Mouse (Mus musculus) liver, embryonic 12.5 days (tissue): ENCODE data around the gene Snx30. TPM values are rescaled to one million over a fixed set of nuclear protein-coding genes. Genes with fewer than 3 reads are reported as not detected.

ENCODE experiments used
- ATAC-seq: fragments of 200-750 bp; cut with Nextera tagmentation; 2 replicates; pipeline ENCODE4 v1.8.0; 2017; ENCODE audit warnings: moderate number of reproducible peaks, mild to moderate bottlenecking, moderate library complexity
- H3K27ac ChIP-seq: fragments of 300-500 bp; sonication (generic); 2 replicates; pipeline ENCODE4 v1.5.1; 2016; ENCODE audit warnings: mild to moderate bottlenecking
- H3K27me3 ChIP-seq: fragments of 300-500 bp; sonication (generic); replicated peaks from 2 replicates; pipeline ENCODE4 v1.6.1; 2016; ENCODE audit warnings: mild to moderate bottlenecking, moderate library complexity
- H3K36me3 ChIP-seq: fragments of 300-500 bp; sonication (generic); 2 replicates; pipeline ENCODE4 v1.6.1; 2016; ENCODE audit warnings: mild to moderate bottlenecking, moderate library complexity
- H3K4me1 ChIP-seq: fragments of 300-500 bp; sonication (generic); 2 replicates; pipeline ENCODE4 v1.6.1; 2016
- H3K4me2 ChIP-seq: fragments of 300-500 bp; sonication (generic); 2 replicates; pipeline ENCODE4 v1.6.1; 2016; ENCODE audit warnings: mild to moderate bottlenecking, moderate library complexity
- H3K4me3 ChIP-seq: fragments of 300-500 bp; sonication (generic); 2 replicates; pipeline ENCODE4 v1.5.1; 2016; ENCODE audit warnings: mild to moderate bottlenecking, moderate library complexity
- H3K9ac ChIP-seq: fragments of 300-500 bp; sonication (generic); 2 replicates; pipeline ENCODE4 v1.6.1; 2016; ENCODE audit warnings: mild to moderate bottlenecking, moderate library complexity
- H3K9me3 ChIP-seq: fragments of 300-500 bp; sonication (generic); replicated peaks from 2 replicates; pipeline ENCODE4 v1.6.1; 2016; ENCODE audit warnings: mild to moderate bottlenecking, moderate library complexity
- WGBS: fragments of 180-500 bp; shearing (Covaris S2); methylation state at CpG from one replicate; pipeline ENCODE4 v1.1.7; 2016; ENCODE audit not compliant: insufficient replicate concordance; 5-methylcytosine and 5-hydroxymethylcytosine counted together
- polyA plus RNA-seq: library from polyadenylated mRNA; unstranded; fragments of >200 nt; fragmentation: Nextera tagmentation; extraction: Ambion mirVana; gene quantifications from 2 replicates; pipeline ENCODE4 v1.2.1, GENCODE M21; 2016

The Snx30 gene
- polyA plus RNA-seq, 1 experiment from 2014 or later, result 7.5 TPM

GRCm38 (mm10) chr4:59816477-59816876, 10.8 kb downstream of the Snx30 start:
- H3K4me1 ChIP-seq, result peaks cover 66% of the 10 kb centered on the region
- whole genome bisulfite sequencing, result 49% methylated on average over 9 of the region's 9 CpGs
- ATAC-seq, result no peak
- no peaks in the 10 kb centered on the region for H3K9me3 ChIP-seq
- H3K4me2 ChIP-seq, result no peak overlapping the region
- H3K27ac ChIP-seq, result no peak overlapping the region
- peaks cover 2% of the 10 kb centered on the region; the same call in 1 of the 2 replicates for H3K36me3 ChIP-seq
- H3K9ac ChIP-seq, result no peak overlapping the region
- no peaks in the 10 kb centered on the region for H3K27me3 ChIP-seq
- no peak overlapping the region for H3K4me3 ChIP-seq

GRCm38 (mm10) chr4:59817790-59818189, 12.2 kb downstream of the Snx30 start:
- no peak overlapping the region for H3K27ac ChIP-seq
- H3K4me3 ChIP-seq, result no peak overlapping the region
- peaks cover 66% of the 10 kb centered on the region for H3K4me1 ChIP-seq
- WGBS, result 49% methylated on average over 5 of the region's 5 CpGs
- H3K9me3 ChIP-seq, result no peaks in the 10 kb centered on the region
- H3K4me2 ChIP-seq, result no peak overlapping the region
- peak; percentile 56; the same call in 1 of the 2 replicates for ATAC-seq
- peaks cover 2% of the 10 kb centered on the region; the same call in 1 of the 2 replicates for H3K36me3 ChIP-seq
- H3K27me3 ChIP-seq, result no peaks in the 10 kb centered on the region
- H3K9ac ChIP-seq, result no peak overlapping the region

GRCm38 (mm10) chr4:59818498-59818897, 12.9 kb downstream of the Snx30 start:
- no peak for ATAC-seq
- H3K4me3 ChIP-seq, result no peak overlapping the region
- no peaks in the 10 kb centered on the region for H3K9me3 ChIP-seq
- no peak overlapping the region for H3K4me2 ChIP-seq
- H3K4me1 ChIP-seq, result peaks cover 69% of the 10 kb centered on the region
- H3K27me3 ChIP-seq, result no peaks in the 10 kb centered on the region
- H3K9ac ChIP-seq, result no peak overlapping the region
- peaks cover 2% of the 10 kb centered on the region; the same call in 1 of the 2 replicates for H3K36me3 ChIP-seq
- no peak overlapping the region for H3K27ac ChIP-seq
- WGBS, result 77% methylated on average over 10 of the region's 10 CpGs

GRCm38 (mm10) chr4:59819054-59819472, 13.4 kb downstream of the Snx30 start:
- Histone ChIP-seq H3K4me1 (peaks cover 66% of the 10 kb centered on the region), H3K27ac (no peak overlapping the region)

GRCm38 (mm10) chr4:59819477-59820022, 13.9 kb downstream of the Snx30 start:
- no peaks in the 10 kb centered on the region for H3K9me3 ChIP-seq
- H3K9ac ChIP-seq, result no peak overlapping the region
- no peak for ATAC-seq
- H3K36me3 ChIP-seq, result peaks cover 2% of the 10 kb centered on the region; the same call in 1 of the 2 replicates
- H3K27me3 ChIP-seq, result no peaks in the 10 kb centered on the region
- no peak overlapping the region for H3K4me3 ChIP-seq
- no peak overlapping the region for H3K27ac ChIP-seq
- peaks cover 61% of the 10 kb centered on the region for H3K4me1 ChIP-seq
- no peak overlapping the region for H3K4me2 ChIP-seq
- 55% methylated on average over 12 of the region's 12 CpGs for WGBS

More at GRCm38 (mm10) chr4:59819054-59819472, 13.4 kb downstream of the Snx30 start:
- ATAC-seq, result no peak
- 44% methylated on average over 7 of the region's 7 CpGs for WGBS
- Histone ChIP-seq H3K27me3 (no peaks in the 10 kb centered on the region), H3K9me3 (no peaks in the 10 kb centered on the region), H3K9ac (no peak overlapping the region), H3K4me3 (no peak overlapping the region), H3K4me2 (no peak overlapping the region), H3K36me3 (peaks cover 2% of the 10 kb centered on the region; the same call in 1 of the 2 replicates)

- no peak for ATAC-seq
- Histone ChIP-seq H3K36me3 (peaks cover 2% of the 10 kb centered on the region; the same call in 1 of the 2 replicates), H3K27me3 (no peaks in the 10 kb centered on the region), H3K27ac (no peak overlapping the region), H3K4me3 (no peak overlapping the region), H3K4me2 (no peak overlapping the region), H3K9me3 (no peaks in the 10 kb centered on the region), H3K4me1 (peaks cover 59% of the 10 kb centered on the region), H3K9ac (no peak overlapping the region)
- 83% methylated on average over 1 of the region's 1 CpGs for WGBS
These were observed 15.9 kb downstream of the Snx30 start for GRCm38 (mm10) chr4:59821516-59821915.

GRCm38 (mm10) chr4:59822119-59822518, 16.5 kb downstream of the Snx30 start:
- Histone ChIP-seq H3K4me1 (peaks cover 55% of the 10 kb centered on the region), H3K27me3 (no peaks in the 10 kb centered on the region), H3K9me3 (no peaks in the 10 kb centered on the region), H3K27ac (no peak overlapping the region), H3K4me3 (no peak overlapping the region), H3K4me2 (no peak overlapping the region), H3K36me3 (peaks cover 3% of the 10 kb centered on the region; the same call in 1 of the 2 replicates), H3K9ac (no peak overlapping the region)
- ATAC-seq, result no peak
- WGBS, result 69% methylated on average over 4 of the region's 4 CpGs

- Histone ChIP-seq H3K27ac (no peak overlapping the region), H3K36me3 (peaks cover 6% of the 10 kb centered on the region; the same call in 1 of the 2 replicates), H3K27me3 (no peaks in the 10 kb centered on the region), H3K4me1 (peaks cover 43% of the 10 kb centered on the region), H3K9ac (no peak overlapping the region), H3K4me3 (no peak overlapping the region), H3K9me3 (no peaks in the 10 kb centered on the region), H3K4me2 (no peak overlapping the region)
- ATAC-seq, result no peak
- 48% methylated on average over 7 of the region's 7 CpGs for WGBS
These were observed 17.8 kb downstream of the Snx30 start for GRCm38 (mm10) chr4:59823470-59823869.

- 68% methylated on average over 5 of the region's 5 CpGs for WGBS
- Histone ChIP-seq H3K4me2 (no peak overlapping the region), H3K9ac (no peak overlapping the region), H3K4me3 (no peak overlapping the region), H3K36me3 (peaks cover 4% of the 10 kb centered on the region; the same call in 1 of the 2 replicates), H3K9me3 (no peaks in the 10 kb centered on the region), H3K27me3 (no peaks in the 10 kb centered on the region), H3K27ac (no peak overlapping the region), H3K4me1 (peaks cover 31% of the 10 kb centered on the region)
- ATAC-seq, result no peak
These were observed 19.2 kb downstream of the Snx30 start for GRCm38 (mm10) chr4:59824860-59825259.

- H3K4me2 ChIP-seq, result no peak overlapping the region
- H3K27ac ChIP-seq, result no peak overlapping the region
- 39% methylated on average over 6 of the region's 6 CpGs for WGBS
- H3K4me3 ChIP-seq, result no peak overlapping the region
- no peak overlapping the region for H3K9ac ChIP-seq
- peak; percentile 81 for ATAC-seq
- H3K4me1 ChIP-seq, result peaks cover 29% of the 10 kb centered on the region
- peaks cover 4% of the 10 kb centered on the region; the same call in 1 of the 2 replicates for H3K36me3 ChIP-seq
- no peaks in the 10 kb centered on the region for H3K9me3 ChIP-seq
- H3K27me3 ChIP-seq, result no peaks in the 10 kb centered on the region
These were observed 20.0 kb downstream of the Snx30 start for GRCm38 (mm10) chr4:59825634-59826033.

- Histone ChIP-seq H3K9ac (no peak overlapping the region), H3K4me3 (no peak overlapping the region), H3K27me3 (no peaks in the 10 kb centered on the region), H3K36me3 (peaks cover 4% of the 10 kb centered on the region; the same call in 1 of the 2 replicates), H3K27ac (no peak overlapping the region), H3K4me2 (no peak overlapping the region), H3K9me3 (no peaks in the 10 kb centered on the region), H3K4me1 (peaks cover 29% of the 10 kb centered on the region)
- no peak for ATAC-seq
- WGBS, result 79% methylated on average over 5 of the region's 5 CpGs
These were observed 20.7 kb downstream of the Snx30 start for GRCm38 (mm10) chr4:59826381-59826780.

GRCm38 (mm10) chr4:59829072-59829471, 23.4 kb downstream of the Snx30 start:
- no peak for ATAC-seq

More at GRCm38 (mm10) chr4:59829072-59829471, 23.4 kb downstream of the Snx30 start:
- Histone ChIP-seq H3K36me3 (peaks cover 4% of the 10 kb centered on the region), H3K9ac (no peak overlapping the region), H3K4me1 (peaks cover 20% of the 10 kb centered on the region), H3K4me2 (no peak overlapping the region), H3K9me3 (no peaks in the 10 kb centered on the region), H3K27me3 (no peaks in the 10 kb centered on the region), H3K4me3 (no peak overlapping the region), H3K27ac (no peak overlapping the region)
- 67% methylated on average over 4 of the region's 4 CpGs for WGBS
